Mouse (Mus musculus) frontal cortex, postnatal 25 days (tissue): Measurements from ENCODE around the gene Mmab.

Source experiments
- DNase-seq, 2 experiments: peaks; one replicate each; pipeline ENCODE4 v3.0.0; 2022; ENCODE audit warnings: low spot score in 2 of 2

Gene Mmab

GRCm38 (mm10) chr5:114443566-114444367, at the start of gene Mmab, which contains the start of gene Mvk:
TSS of gene Mmab (minus strand) at chr5:114444060.
TSS of gene Mvk (plus strand) at chr5:114444269.
- DNase-seq = peak; percentile 98 to 99

GRCm38 (mm10) chr5:114490241-114490640, 46.4 kb upstream of the Mmab start:
- DNase-seq = no peak

- no peak for DNase-seq
These were observed 45.7 kb upstream of the Mmab start for GRCm38 (mm10) chr5:114489570-114489969.

GRCm38 (mm10) chr5:114485685-114486084, 41.8 kb upstream of the Mmab start:
- no peak for DNase-seq

GRCm38 (mm10) chr5:114482587-114483011, 38.7 kb upstream of the Mmab start:
- no peak for DNase-seq

GRCm38 (mm10) chr5:114478267-114478666, 34.4 kb upstream of the Mmab start:
- no peak for DNase-seq

- DNase-seq = no peak
These were observed 31.1 kb upstream of the Mmab start for GRCm38 (mm10) chr5:114474741-114475491.

- DNase-seq = no peak
These were observed 26.5 kb upstream of the Mmab start for GRCm38 (mm10) chr5:114470359-114470758.

GRCm38 (mm10) chr5:114468007-114468406, 24.1 kb upstream of the Mmab start:
- no peak for DNase-seq

GRCm38 (mm10) chr5:114467430-114467829, 23.6 kb upstream of the Mmab start:
- DNase-seq = peak in 1 of 2 experiments; percentile 30

- no peak for DNase-seq
These were observed 23.2 kb upstream of the Mmab start for GRCm38 (mm10) chr5:114467019-114467418.

- DNase-seq = no peak
These were observed 21.8 kb upstream of the Mmab start for GRCm38 (mm10) chr5:114465641-114466040.

- DNase-seq = no peak
These were observed 20.7 kb upstream of the Mmab start for GRCm38 (mm10) chr5:114464561-114464960.

- DNase-seq = no peak
These were observed 18.5 kb upstream of the Mmab start for GRCm38 (mm10) chr5:114462067-114463040.

- peak; percentile 71 to 78 for DNase-seq
These were observed 17.4 kb upstream of the Mmab start for GRCm38 (mm10) chr5:114461238-114461637.

GRCm38 (mm10) chr5:114456995-114457605, 13.2 kb upstream of the Mmab start:
- no peak for DNase-seq

- DNase-seq = no peak
These were observed 12.4 kb upstream of the Mmab start for GRCm38 (mm10) chr5:114456287-114456686.

- no peak for DNase-seq
These were observed 5.2 kb upstream of the Mmab start for GRCm38 (mm10) chr5:114449011-114449410.

- DNase-seq = no peak
These were observed 470 bp upstream of the Mmab start for GRCm38 (mm10) chr5:114444368-114444692.

GRCm38 (mm10) chr5:114435588-114435987, 8.3 kb downstream of the Mmab start:
- DNase-seq = no peak

GRCm38 (mm10) chr5:114434359-114434758, 9.5 kb downstream of the Mmab start:
- DNase-seq = no peak
